Mouse (Mus musculus) spleen, adult 2 months (tissue): ENCODE data around the gene Dync1li1.

Experiments
- CTCF ChIP-seq: fragments of 200-500 bp; IDR thresholded peaks from 2 replicates; pipeline ENCODE4 v1.5.1; 2011; ENCODE audit warnings: mild to moderate bottlenecking, inconsistent platforms; ENCODE audit not compliant: insufficient read depth, insufficient read length, insufficient replicate concordance; ENCODE audit errors: extremely low read depth
- POLR2A ChIP-seq: fragments of 200-500 bp; IDR thresholded peaks from 2 replicates; pipeline ENCODE4 v1.6.1; 2011; ENCODE audit warnings: low read depth, low read length, inconsistent platforms

DNA sequence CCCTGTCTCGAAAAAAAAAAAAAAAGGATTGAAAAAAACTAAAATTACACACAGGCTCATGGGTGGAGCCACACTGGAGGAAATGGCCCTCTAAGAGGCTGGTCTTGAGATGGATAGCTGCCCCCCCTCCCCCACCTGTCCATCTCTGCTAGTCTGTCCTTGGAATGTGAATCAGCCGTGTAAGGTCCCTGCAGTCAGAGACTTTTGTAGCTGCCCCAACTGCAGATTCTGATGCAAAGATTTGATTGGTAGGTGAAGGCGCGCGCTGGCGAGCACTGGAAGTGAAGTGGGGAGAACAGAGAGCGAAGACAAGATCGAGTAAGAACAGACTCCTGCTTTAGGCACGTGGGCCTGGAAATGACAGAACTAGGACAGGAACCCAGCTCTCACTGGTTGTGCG lies 21.7 kb upstream of the Dync1li1 start:
- TF ChIP-seq CTCF (no peak), POLR2A (no peak)
